Mouse (Mus musculus) MEL (cell line): ENCODE measurements around the gene Trim2. TPM values are rescaled to one million over a fixed set of nuclear protein-coding genes. Genes with fewer than 3 reads are reported as not detected.

Experiments used
- DNase-seq: peaks from one replicate; pipeline ENCODE4 v3.0.0; 2011; ENCODE audit warnings: low read depth, low spot score
- H3K27ac ChIP-seq: 2 replicates; pipeline ENCODE4 v1.5.1; 2012; ENCODE audit warnings: low read depth, mild to moderate bottlenecking, control low read depth, low read length, moderate library complexity; ENCODE audit not compliant: control insufficient read depth
- H3K27me3 ChIP-seq, 2 experiments: fragments of 150-350 bp in 1 of 2; sonication (generic) in 1 of 2; 2 replicates each; pipeline ENCODE4 v1.6.1; 2012; ENCODE audit warnings: low read length in 2 of 2, mild to moderate bottlenecking in 2 of 2, improper control_type of control experiment in 1 of 2, moderate library complexity in 1 of 2; ENCODE audit not compliant: insufficient read depth in 2 of 2, control insufficient read depth in 1 of 2
- H3K36me3 ChIP-seq, 2 experiments: 2 replicates each; pipeline ENCODE4 v1.6.1; 2012 to 2014; ENCODE audit warnings: low read length in 2 of 2, improper control_type of control experiment in 1 of 2, inconsistent platforms in 1 of 2, mild to moderate bottlenecking in 1 of 2; ENCODE audit not compliant: insufficient read depth in 2 of 2, control insufficient read depth in 1 of 2
- H3K4me1 ChIP-seq, 2 experiments: fragments of 150-350 bp in 1 of 2; sonication (generic) in 1 of 2; 2 replicates each; pipeline ENCODE4 v1.6.1; 2012; ENCODE audit warnings: low read length in 2 of 2, improper control_type of control experiment in 1 of 2, mild to moderate bottlenecking in 1 of 2; ENCODE audit not compliant: insufficient read depth in 2 of 2, control insufficient read depth in 1 of 2
- H3K4me3 ChIP-seq, 2 experiments: fragments of 150-350 bp in 1 of 2; sonication (generic) in 1 of 2; 2 replicates each; pipeline ENCODE4 v1.5.1; 2012; ENCODE audit warnings: low read depth in 2 of 2, low read length in 2 of 2, mild to moderate bottlenecking in 2 of 2, moderate library complexity in 2 of 2, control low read depth in 1 of 2, improper control_type of control experiment in 1 of 2; ENCODE audit not compliant: control insufficient read depth in 1 of 2, insufficient read depth in 1 of 2
- H3K79me2 ChIP-seq: 2 replicates; pipeline ENCODE4 v1.6.1; 2012; ENCODE audit warnings: mild to moderate bottlenecking, low read length, moderate library complexity; ENCODE audit not compliant: control insufficient read depth, poor library complexity, insufficient read depth
- H3K9ac ChIP-seq: 2 replicates; pipeline ENCODE4 v1.6.1; 2012; ENCODE audit warnings: low read depth, mild to moderate bottlenecking, control low read depth, low read length, moderate library complexity; ENCODE audit not compliant: control insufficient read depth, poor library complexity, severe bottlenecking
- H3K9me3 ChIP-seq: fragments of 150-350 bp; sonication (generic); replicated peaks from 2 replicates; pipeline ENCODE4 v1.6.1; 2012; ENCODE audit warnings: mild to moderate bottlenecking, low read length, improper control_type of control experiment, moderate library complexity; ENCODE audit not compliant: insufficient read depth
- CHD1 ChIP-seq: IDR thresholded peaks from 2 replicates; pipeline ENCODE4 v1.6.1; 2012; ENCODE audit warnings: low read depth, mild to moderate bottlenecking, inconsistent platforms, low read length, improper control_type of control experiment
- CHD2 ChIP-seq: IDR thresholded peaks from 2 replicates; pipeline ENCODE4 v1.6.1; 2011; ENCODE audit warnings: low read length, improper control_type of control experiment
- CTCF ChIP-seq, 3 experiments: IDR thresholded peaks in 2 of 3; conservative IDR thresholded peaks in 1 of 3; 2 replicates each; pipeline ENCODE4 v1.5.1; 2011 to 2012; ENCODE audit warnings: low read length in 3 of 3, low read depth in 2 of 3, mild to moderate bottlenecking in 2 of 3, improper control_type of control experiment in 1 of 3, inconsistent platforms in 1 of 3, mixed read lengths in 1 of 3, moderate library complexity in 1 of 3; ENCODE audit not compliant: control insufficient read depth in 1 of 3, insufficient read depth in 1 of 3, poor library complexity in 1 of 3, severe bottlenecking in 1 of 3
- E2F4 ChIP-seq: IDR thresholded peaks from 2 replicates; pipeline ENCODE4 v1.6.1; 2011; ENCODE audit warnings: low read depth, low read length, improper control_type of control experiment, borderline replicate concordance
- GABPA ChIP-seq: IDR thresholded peaks from 2 replicates; pipeline ENCODE4 v1.6.1; 2012; ENCODE audit warnings: low read depth, mild to moderate bottlenecking, inconsistent platforms, low read length, improper control_type of control experiment, moderate library complexity
- HCFC1 ChIP-seq: IDR thresholded peaks from 2 replicates; pipeline ENCODE4 v1.6.1; 2012; ENCODE audit warnings: low read depth, mild to moderate bottlenecking, inconsistent platforms, low read length, improper control_type of control experiment, moderate library complexity
- JUND ChIP-seq: IDR thresholded peaks from 2 replicates; pipeline ENCODE4 v1.6.1; 2011; ENCODE audit warnings: low read depth, mild to moderate bottlenecking, improper control_type of control experiment, low read length
- KAT2A ChIP-seq: conservative IDR thresholded peaks from 2 replicates; pipeline ENCODE4 v1.6.1; 2012; ENCODE audit warnings: low read depth, low read length, improper control_type of control experiment, inconsistent platforms
- MAFK ChIP-seq: IDR thresholded peaks from 2 replicates; pipeline ENCODE4 v1.6.1; 2011; ENCODE audit warnings: low read depth, mild to moderate bottlenecking, low read length, improper control_type of control experiment, borderline replicate concordance
- MAX ChIP-seq: IDR thresholded peaks from 2 replicates; pipeline ENCODE4 v1.6.1; 2011; ENCODE audit warnings: low read length, improper control_type of control experiment
- MEF2A ChIP-seq: IDR thresholded peaks from 2 replicates; pipeline ENCODE4 v1.6.1; 2014; ENCODE audit warnings: low read depth, mild to moderate bottlenecking, inconsistent platforms, low read length, improper control_type of control experiment; ENCODE audit not compliant: poor library complexity, insufficient replicate concordance, severe bottlenecking; ENCODE audit errors: extremely low read depth
- MYB ChIP-seq: IDR thresholded peaks from 2 replicates; pipeline ENCODE4 v1.6.1; 2011; ENCODE audit warnings: mild to moderate bottlenecking, low read depth, low read length, improper control_type of control experiment
- NELFE ChIP-seq: IDR thresholded peaks from 2 replicates; pipeline ENCODE4 v1.6.1; 2011; ENCODE audit warnings: low read depth, low read length, improper control_type of control experiment
- NRF1 ChIP-seq: IDR thresholded peaks from 2 replicates; pipeline ENCODE4 v1.6.1; 2014; ENCODE audit warnings: low read depth, mild to moderate bottlenecking, inconsistent platforms, low read length, improper control_type of control experiment, moderate library complexity; ENCODE audit not compliant: poor library complexity, insufficient read depth, severe bottlenecking
- POLR2A ChIP-seq, 2 experiments: IDR thresholded peaks; 2 replicates each; pipeline ENCODE4 v1.6.1; 2011 to 2012; ENCODE audit warnings: low read length in 2 of 2, mild to moderate bottlenecking in 2 of 2, control low read depth in 1 of 2, improper control_type of control experiment in 1 of 2, low read depth in 1 of 2, moderate library complexity in 1 of 2; ENCODE audit not compliant: control insufficient read depth in 1 of 2, insufficient read depth in 1 of 2, poor library complexity in 1 of 2
- POLR2AphosphoS5 ChIP-seq: IDR thresholded peaks from 2 replicates; pipeline ENCODE4 v1.6.1; 2012; ENCODE audit warnings: low read depth, borderline replicate concordance, mild to moderate bottlenecking, inconsistent platforms, low read length, moderate library complexity, mixed read lengths
- SIN3A ChIP-seq: IDR thresholded peaks from 2 replicates; pipeline ENCODE4 v1.6.1; 2012; ENCODE audit warnings: low read length, improper control_type of control experiment, inconsistent platforms
- TBP ChIP-seq: IDR thresholded peaks from 2 replicates; pipeline ENCODE4 v1.8.0; 2011; ENCODE audit warnings: low read depth, low read length, improper control_type of control experiment
- UBTF ChIP-seq: IDR thresholded peaks from 2 replicates; pipeline ENCODE4 v1.6.1; 2012; ENCODE audit warnings: low read depth, mild to moderate bottlenecking, inconsistent platforms, low read length, improper control_type of control experiment, moderate library complexity, borderline replicate concordance; ENCODE audit not compliant: insufficient read depth
- USF2 ChIP-seq, 2 experiments: IDR thresholded peaks; 2 replicates each; pipeline ENCODE4 v1.6.1; 2011 to 2012; ENCODE audit warnings: improper control_type of control experiment in 2 of 2, low read length in 2 of 2, borderline replicate concordance in 1 of 2, inconsistent platforms in 1 of 2, low read depth in 1 of 2, mild to moderate bottlenecking in 1 of 2; ENCODE audit not compliant: insufficient read depth in 1 of 2
- ZC3H11A ChIP-seq: IDR thresholded peaks from 2 replicates; pipeline ENCODE4 v1.6.1; 2012; ENCODE audit warnings: low read depth, mild to moderate bottlenecking, inconsistent platforms, low read length, improper control_type of control experiment
- ZKSCAN1 ChIP-seq: IDR thresholded peaks from 2 replicates; pipeline ENCODE4 v1.6.1; 2012; ENCODE audit warnings: low read depth, mild to moderate bottlenecking, inconsistent platforms, low read length, improper control_type of control experiment, moderate library complexity
- ZMIZ1 ChIP-seq: IDR thresholded peaks from 2 replicates; pipeline ENCODE4 v1.6.1; 2012; ENCODE audit warnings: low read depth, mild to moderate bottlenecking, inconsistent platforms, low read length, improper control_type of control experiment, moderate library complexity
- ZNF384 ChIP-seq: IDR thresholded peaks from 2 replicates; pipeline ENCODE4 v1.6.1; 2012; ENCODE audit warnings: low read depth, mild to moderate bottlenecking, inconsistent platforms, low read length, improper control_type of control experiment
- polyA plus RNA-seq, 2 experiments: library from polyadenylated mRNA; stranded (reverse) in 1 of 2; unstranded in 1 of 2; fragments of >175 nt in 1 of 2; fragments of >200 nt in 1 of 2; gene quantifications; 2 replicates each; pipeline versions ENCODE4 v1.2.1 to v1.2.4; 2012; ENCODE audit warnings: low replicate concordance in 2 of 2, low read depth in 1 of 2; ENCODE audit not compliant: insufficient read length in 2 of 2, insufficient read depth in 1 of 2, missing spikeins in 1 of 2
- total RNA-seq: library from RNA; depleted of rRNA; stranded (reverse); fragments of 300-350 nt; gene quantifications from 2 replicates; pipeline ENCODE4 v1.2.3, GENCODE M21; 2012

The Trim2 gene
- total and polyA plus RNA-seq, 3 experiments = 1.7 to 4.4 TPM; not detected in 1

GRCm38 (mm10) chr3:84157011-84157410 is 149.7 kb downstream of the Trim2 start:
- no peak overlapping the region for H3K4me3 ChIP-seq
- no peaks in the 10 kb centered on the region for H3K27me3 ChIP-seq
- no peak for DNase-seq
- no peak overlapping the region for H3K9ac ChIP-seq
- no peak overlapping the region for H3K27ac ChIP-seq
- H3K79me2 ChIP-seq = peaks cover 3% of the 10 kb centered on the region; the same call in 1 of the 2 replicates
- no peaks in the 10 kb centered on the region for H3K9me3 ChIP-seq
- peaks cover 0 to 4% of the 10 kb centered on the region in 2 experiments; a peak in 2 of 4 replicates for H3K36me3 ChIP-seq
- TF ChIP-seq NRF1 (no peak), HCFC1 (no peak), JUND (no peak), ZMIZ1 (no peak), CTCF (IDR thresholded peaks at IDR 0.05 in 2 of 3, conservative IDR thresholded peaks at IDR 0.05 in 1 of 3; ENCODE audit: control insufficient read depth in 1 of 3, insufficient read depth in 1 of 3, low read depth in 2 of 3, low read length in 3 of 3, poor library complexity in 1 of 3, severe bottlenecking in 1 of 3) (no peak), CHD1 (no peak), UBTF (no peak), MYB (no peak), USF2 (IDR thresholded peaks at IDR 0.05; ENCODE audit: borderline replicate concordance in 1 of 2, insufficient read depth in 1 of 2, low read depth in 1 of 2, low read length in 2 of 2) (no peak), MAFK (no peak), MAX (no peak), KAT2A (no peak), CHD2 (no peak), ZNF384 (no peak), ZKSCAN1 (no peak), POLR2AphosphoS5 (no peak), E2F4 (no peak), NELFE (no peak), SIN3A (no peak), MEF2A (no peak)
- no peaks in the 10 kb centered on the region; a peak in 1 of 4 replicates for H3K4me1 ChIP-seq

- TF ChIP-seq TBP (no peak), NRF1 (no peak), ZNF384 (no peak), KAT2A (no peak), CHD1 (no peak), ZC3H11A (no peak), POLR2A (IDR thresholded peaks at IDR 0.05; ENCODE audit: control insufficient read depth in 1 of 2, insufficient read depth in 1 of 2, low read depth in 1 of 2, low read length in 2 of 2, poor library complexity in 1 of 2) (no peak), GABPA (no peak), SIN3A (no peak), NELFE (no peak)
- TF ChIP-seq, all 39 proteins: peak for 0
- Histone ChIP-seq H3K27me3 (no peaks in the 10 kb centered on the region), H3K27ac (no peak overlapping the region), H3K36me3 (peaks cover 0 to 4% of the 10 kb centered on the region in 2 experiments; a peak in 2 of 4 replicates), H3K4me3 (peak overlapping the region; percentile 64 to 76), H3K9me3 (no peaks in the 10 kb centered on the region), H3K4me1 (no peaks in the 10 kb centered on the region; a peak in 1 of 4 replicates), H3K9ac (peak overlapping the region; percentile 54), H3K79me2 (peaks cover 3% of the 10 kb centered on the region; the same call in 1 of the 2 replicates)
- DNase-seq = no peak
Measured at GRCm38 (mm10) chr3:84156105-84156504, 150.6 kb downstream of the Trim2 start.
